Mouse (Mus musculus) heart, postnatal 14 days (tissue): ENCODE data around the gene Pold2. TPM values are rescaled to one million over a fixed set of nuclear protein-coding genes. Genes with fewer than 3 reads are reported as not detected.
"Not testable (repeated sequence)": the region's sequence is repeated elsewhere in the genome, so short reads cannot be mapped to it uniquely, and the experiment has no call there.

Experiments
- DNase-seq, 2 experiments: peaks; one replicate each; pipeline ENCODE4 v3.0.0; 2021 to 2022
- intact Hi-C: fragments of 180-260 bp; cut with DNase I; formaldehyde crosslinking; loops from one replicate; pipeline ENCODE4 v1.15.1; 2025
- total RNA-seq, 2 experiments: library from RNA; stranded (reverse); gene quantifications; 2 replicates each; pipeline ENCODE4 v1.2.3; 2021

Pold2 gene
- total RNA-seq, 2 experiments from 2014 or later, result 31.0 to 33.0 TPM

GRCm38 (mm10) chr11:5901320-5901719 is 23.2 kb upstream of the Pold2 start:
- DNase-seq, result no peak
- intact Hi-C loops, result no loop called here

DNA sequence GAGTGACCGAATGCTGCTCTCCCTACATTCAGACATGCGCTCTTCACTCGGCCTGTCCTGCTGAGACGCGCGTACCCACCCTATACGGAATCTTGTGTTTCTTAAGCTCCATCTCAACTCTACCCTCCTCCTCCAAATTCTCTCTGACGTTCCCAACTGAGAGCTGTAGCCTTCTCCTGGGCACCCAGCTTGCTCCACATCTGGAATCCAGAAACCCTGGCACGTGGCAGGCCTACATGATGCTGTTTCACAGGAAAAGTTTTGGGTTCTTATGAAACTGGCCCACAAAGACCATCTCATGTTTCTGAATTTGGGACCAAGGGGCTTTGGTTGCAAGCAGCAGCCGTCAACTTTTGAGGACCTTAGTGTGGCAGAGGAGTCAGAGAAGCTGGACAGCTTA is 21.2 kb upstream of the Pold2 start:
- intact Hi-C loops, result no loop called here
- DNase-seq, result peak in 1 of 2 experiments; percentile 50

DNA sequence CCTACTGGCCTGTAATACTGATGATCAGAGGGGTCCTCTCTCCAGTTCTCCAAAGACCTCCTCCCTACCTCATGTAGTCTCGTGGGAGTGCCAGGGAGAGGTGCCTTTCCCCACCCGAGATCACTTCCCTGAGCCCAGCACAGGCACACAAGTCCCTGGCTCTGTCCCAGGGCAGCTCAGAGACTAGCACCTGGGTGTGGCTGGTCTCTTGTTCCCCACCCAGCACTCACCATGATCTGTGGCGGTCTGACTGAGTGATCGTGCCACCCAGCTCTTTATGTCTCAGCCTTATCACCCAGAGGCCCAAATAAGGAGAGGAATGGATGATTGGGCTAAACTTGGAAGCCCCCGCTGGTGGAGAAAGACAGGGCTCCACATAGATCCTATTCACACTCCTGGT is 20.4 kb upstream of the Pold2 start, which contains the start of gene Myl7:
Myl7 (minus strand) TSS at position 252 of the 400 bp plus-strand sequence.
- DNase-seq, result no peak
- intact Hi-C loops, result no loop called here

GRCm38 (mm10) chr11:5897839-5898238 is 19.7 kb upstream of the Pold2 start:
- intact Hi-C loops, result no loop called here
- no peak for DNase-seq

DNA sequence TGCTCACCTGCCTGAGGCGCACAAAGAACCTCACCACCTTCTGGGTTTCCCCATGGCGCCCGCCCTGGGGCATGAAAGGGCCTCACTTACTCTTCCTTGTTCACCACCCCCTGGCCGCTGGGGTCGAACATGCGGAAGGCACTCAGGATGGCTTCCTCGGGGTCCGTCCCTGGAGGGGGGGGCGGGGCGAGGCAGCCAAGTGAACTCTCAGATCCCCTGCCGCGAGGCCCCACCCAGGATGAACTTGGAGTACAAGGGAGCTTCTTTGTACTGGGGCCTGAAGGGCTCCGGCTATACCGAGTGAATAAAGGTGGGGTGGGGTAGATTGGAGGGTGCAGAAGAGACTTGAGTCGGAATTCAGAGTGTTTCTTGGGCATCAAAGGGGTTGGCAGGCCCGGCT is 19.1 kb upstream of the Pold2 start:
- intact Hi-C loops, result no loop called here
- DNase-seq, result no peak

DNA sequence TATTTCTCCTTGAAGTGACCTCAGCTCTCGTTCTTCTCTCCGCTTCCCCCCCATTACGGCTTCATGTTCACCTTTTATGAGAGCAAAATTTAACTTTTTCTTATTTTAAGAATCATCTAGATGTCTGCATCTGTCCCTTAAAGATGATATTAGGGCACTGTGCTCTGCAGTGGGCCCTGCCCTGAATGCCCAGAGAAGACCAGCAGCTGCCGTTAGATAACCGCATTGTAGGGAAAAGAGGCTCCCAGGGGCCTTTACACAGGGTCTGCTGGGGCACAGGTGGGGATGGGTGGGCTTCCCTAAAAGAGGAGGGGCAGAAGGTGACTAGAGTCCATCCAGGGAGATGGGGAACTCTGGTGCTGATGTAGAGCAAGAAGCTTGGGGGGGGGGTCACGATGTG is 15.7 kb upstream of the Pold2 start:
- no peak for DNase-seq
- intact Hi-C loops, result no loop called here

DNA sequence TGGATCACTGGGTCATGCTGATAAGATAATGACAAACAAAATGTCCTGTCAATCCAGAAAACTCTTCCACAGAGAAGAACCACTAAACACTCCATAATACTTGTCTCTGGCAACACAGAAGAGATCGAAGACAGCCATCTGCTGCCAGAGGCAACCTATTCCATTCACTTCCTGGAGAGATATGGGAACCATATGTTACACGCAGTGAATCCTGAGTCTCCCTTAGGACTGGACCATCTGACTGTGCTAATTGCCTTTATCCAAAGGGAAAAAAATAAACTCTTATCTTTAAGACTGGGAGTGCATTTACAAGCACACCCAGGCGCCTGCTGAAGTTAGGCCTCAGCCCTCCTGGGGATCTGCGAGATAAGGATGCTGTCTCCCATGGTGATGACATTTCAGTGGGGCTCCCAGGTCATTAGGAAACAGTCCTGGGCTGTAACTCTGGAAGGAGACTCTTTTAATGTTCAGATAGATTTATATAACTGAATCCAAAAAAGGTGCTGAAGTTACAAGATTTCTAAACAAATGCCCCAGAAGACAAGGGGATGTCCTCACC is 14.8 kb upstream of the Pold2 start:
- intact Hi-C loops, result no loop called here
- DNase-seq, result no peak

- DNase-seq, result peak in 1 of 2 experiments; percentile 49
- intact Hi-C loops, result no loop called here
Observed at GRCm38 (mm10) chr11:5892151-5892591, 14.1 kb upstream of the Pold2 start.

DNA sequence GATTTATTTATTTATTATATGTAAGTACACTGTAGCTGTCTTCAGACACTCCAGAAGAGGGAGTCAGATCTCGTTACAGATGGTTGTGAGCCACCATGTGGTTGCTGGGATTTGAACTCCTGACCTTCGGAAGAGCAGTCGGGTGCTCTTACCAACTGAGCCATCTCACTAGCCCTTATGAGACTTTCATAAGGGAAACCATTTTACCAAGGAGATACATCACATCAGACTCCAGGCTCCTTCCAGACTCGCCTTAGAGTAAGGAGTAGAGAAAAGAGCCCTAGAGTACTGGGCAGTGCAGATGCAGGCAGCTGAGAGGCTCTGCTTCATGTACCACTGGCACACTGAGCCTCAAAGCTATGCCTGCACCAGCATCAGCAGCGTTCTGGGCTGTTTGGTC is 10.5 kb upstream of the Pold2 start:
- intact Hi-C loops, result loop anchor here (5.0 to 10.0 kb wide), 4 partner anchors 91 to 404 kb away; partner anchors contain the start of genes Mrps24 and Xbp1
- DNase-seq, result not testable (repeated sequence)

DNA sequence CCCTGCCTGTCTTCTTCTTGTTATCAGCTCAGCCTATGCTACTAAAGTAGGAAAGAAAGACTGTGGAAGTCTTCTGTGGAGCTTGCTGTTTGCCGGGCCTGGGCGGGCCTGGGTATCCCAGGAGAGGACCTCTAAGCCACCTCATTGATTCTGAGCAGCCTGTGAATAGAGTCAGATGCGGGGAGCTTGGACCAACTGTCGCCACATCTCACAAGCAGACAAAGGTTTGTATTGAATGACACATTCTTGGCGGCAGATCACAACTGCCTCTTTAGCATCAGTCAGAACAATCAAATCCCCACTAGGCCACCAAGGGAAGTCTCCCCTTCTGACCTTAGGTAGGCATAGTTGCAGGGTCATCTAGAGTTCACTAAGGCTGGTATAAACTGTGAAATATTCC is 9.2 kb upstream of the Pold2 start:
- intact Hi-C loops, result loop anchor here (2.0 to 10.0 kb wide), 5 partner anchors 26 to 402 kb away; partner anchors contain the start of genes Mrps24 and Xbp1
- DNase-seq, result no peak

GRCm38 (mm10) chr11:5886187-5886586 is 8.1 kb upstream of the Pold2 start:
- DNase-seq, result peak; percentile 74 to 80
- intact Hi-C loops, result loop anchor here (2.0 to 10.0 kb wide), 5 partner anchors 27 to 401 kb away; partner anchors contain the start of genes Mrps24 and Xbp1

DNA sequence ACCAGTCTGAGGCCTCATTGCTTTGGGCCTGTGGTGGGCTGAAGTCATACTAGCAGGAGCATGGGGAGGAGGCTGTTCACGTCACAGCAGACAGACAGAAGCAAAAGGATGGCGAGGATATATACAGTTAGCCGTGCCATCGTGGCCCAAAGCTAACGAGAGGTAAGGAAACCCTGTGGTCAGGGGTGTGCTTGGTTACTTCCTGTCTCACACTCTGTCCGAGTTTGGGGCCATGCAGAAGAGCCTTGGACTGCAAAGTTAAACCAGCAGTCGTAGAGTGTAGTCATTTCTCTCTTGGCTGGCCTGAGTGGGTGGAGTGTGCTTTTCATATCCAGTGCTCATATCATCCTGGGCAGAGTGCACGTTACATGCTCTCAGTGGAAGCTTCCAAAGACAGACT is 4.4 kb upstream of the Pold2 start:
- intact Hi-C loops, result loop anchor here (10.0 kb wide), 2 partner anchors 358 to 398 kb away; partner anchors contain the start of gene Xbp1
- DNase-seq, result no peak

DNA sequence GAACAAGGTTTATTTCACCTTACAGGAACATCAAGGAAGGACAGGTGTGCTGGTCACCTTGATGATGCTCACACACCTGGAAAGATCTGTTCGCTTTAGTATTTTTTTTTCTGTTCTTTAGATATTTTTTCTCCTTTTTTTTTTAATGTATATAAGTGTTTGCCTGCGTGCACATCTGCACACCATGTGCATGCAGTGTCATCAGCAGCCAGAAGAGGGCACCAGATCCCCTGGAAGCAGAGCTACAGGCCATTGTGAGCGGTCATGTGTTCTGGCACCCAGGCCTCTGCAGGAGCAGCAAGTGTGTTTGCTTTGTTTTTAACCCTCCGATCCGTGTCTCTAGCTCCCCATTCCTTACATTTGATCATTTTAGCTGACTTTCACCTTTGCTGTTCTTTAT is 1.8 kb upstream of the Pold2 start:
- peak; percentile 53 to 71 for DNase-seq
- intact Hi-C loops, result loop anchor here (5.0 to 10.0 kb wide), 3 partner anchors 93 to 395 kb away; partner anchors contain the start of genes Dbnl and Xbp1

- DNase-seq, result no peak
- intact Hi-C loops, result loop anchor here (5.0 kb wide), 1 partner anchor 91 kb away; the partner anchor contains the start of gene Dbnl
Observed at GRCm38 (mm10) chr11:5878661-5879060, 569 bp upstream of the Pold2 start.

- DNase-seq, result no peak
- intact Hi-C loops, result loop anchor here (5.0 kb wide), 1 partner anchor 90 kb away; the partner anchor contains the start of gene Dbnl
Observed at GRCm38 (mm10) chr11:5877421-5877820, 671 bp downstream of the Pold2 start.

DNA sequence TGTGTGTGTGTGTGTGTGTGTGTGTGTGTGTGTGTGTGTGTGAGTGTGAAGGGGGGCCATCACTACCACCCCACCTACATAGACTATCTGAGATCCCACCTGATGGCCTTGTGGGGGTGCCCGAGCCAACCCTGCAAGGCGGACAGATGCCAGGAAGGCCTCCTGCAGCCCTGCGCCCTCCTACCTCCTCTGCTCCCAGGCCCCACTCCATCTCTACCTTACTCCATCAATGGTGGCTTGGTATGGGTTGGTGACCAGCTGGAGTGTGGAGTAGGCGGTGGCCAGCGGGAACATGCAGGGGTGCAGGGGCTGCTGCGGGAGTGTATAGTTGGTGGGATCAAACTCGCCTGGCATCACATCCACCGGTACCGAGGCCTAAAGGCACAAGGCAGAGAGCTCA is 4.9 kb downstream of the Pold2 start:
- intact Hi-C loops, result no loop called here

DNA sequence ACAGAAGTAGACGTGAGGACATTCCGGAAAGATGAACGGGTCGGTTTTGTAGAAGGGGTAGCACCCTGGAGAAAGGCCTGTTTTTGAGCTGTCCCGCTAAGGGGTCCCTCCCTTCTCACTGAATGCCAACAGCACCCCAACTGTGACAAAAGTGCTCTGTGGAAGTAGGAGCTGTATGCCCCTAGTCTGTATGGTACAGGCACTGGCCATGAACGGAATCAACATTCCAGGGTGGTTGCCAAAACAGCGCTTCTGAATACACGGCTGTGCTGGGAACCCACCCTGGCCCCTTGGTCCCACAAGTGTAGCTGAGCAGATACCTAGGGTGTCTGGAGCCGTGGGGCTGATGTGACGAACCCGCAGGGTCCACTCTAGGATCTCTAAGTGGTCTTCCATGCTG is 5.4 kb downstream of the Pold2 start:
- DNase-seq, result no peak
- intact Hi-C loops, result no loop called here

More for the DNA sequence above, 4.9 kb downstream of the Pold2 start:
- no peak for DNase-seq

DNA sequence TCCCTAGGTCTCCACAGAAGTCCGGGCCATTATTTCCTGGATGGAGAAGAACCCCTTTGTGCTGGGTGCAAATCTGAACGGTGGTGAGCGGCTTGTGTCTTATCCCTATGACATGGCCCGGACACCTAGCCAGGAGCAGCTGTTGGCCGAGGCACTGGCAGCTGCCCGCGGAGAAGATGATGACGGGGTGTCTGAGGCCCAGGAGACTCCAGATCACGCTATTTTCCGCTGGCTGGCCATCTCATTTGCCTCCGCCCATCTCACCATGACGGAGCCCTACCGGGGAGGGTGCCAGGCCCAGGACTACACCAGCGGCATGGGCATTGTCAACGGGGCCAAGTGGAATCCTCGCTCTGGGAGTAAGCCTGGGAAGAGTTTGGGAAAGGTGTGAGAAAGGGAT is 8.0 kb downstream of the Pold2 start:
- intact Hi-C loops, result no loop called here
- DNase-seq, result no peak

DNA sequence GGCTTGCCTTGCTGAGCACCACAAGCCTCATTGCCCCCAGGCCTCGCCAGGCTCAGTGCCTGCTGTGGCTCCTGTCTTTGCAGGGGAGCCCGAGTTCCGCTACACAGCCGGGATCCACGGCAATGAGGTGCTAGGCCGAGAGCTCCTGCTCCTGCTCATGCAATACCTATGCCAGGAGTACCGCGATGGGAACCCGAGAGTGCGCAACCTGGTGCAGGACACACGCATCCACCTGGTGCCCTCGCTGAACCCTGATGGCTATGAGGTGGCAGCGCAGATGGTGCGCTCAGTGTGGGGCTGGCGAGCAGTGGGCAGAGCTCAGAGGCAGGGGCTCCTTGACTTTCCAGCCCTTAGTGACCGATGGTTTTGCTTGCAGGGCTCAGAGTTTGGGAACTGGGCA is 8.8 kb downstream of the Pold2 start:
- DNase-seq, result no peak
- intact Hi-C loops, result no loop called here

DNA sequence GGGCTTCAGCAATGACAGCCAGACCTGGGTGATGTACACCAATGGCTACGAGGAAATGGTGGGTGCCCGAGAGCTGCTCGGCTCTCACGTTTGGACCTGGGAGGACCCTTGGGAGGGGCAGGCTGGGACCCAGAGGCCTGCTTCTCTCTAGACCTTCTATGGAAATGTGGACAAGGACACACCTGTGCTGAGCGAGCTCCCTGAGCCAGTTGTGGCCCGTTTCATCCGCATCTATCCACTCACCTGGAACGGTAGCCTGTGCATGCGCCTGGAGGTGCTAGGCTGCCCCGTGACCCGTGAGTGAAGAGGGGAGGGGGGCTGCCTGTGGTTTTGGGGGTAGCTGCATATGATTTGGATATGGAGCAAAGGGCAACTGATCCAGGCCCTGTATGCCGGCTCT is 9.8 kb downstream of the Pold2 start:
- intact Hi-C loops, result no loop called here
- no peak for DNase-seq

DNA sequence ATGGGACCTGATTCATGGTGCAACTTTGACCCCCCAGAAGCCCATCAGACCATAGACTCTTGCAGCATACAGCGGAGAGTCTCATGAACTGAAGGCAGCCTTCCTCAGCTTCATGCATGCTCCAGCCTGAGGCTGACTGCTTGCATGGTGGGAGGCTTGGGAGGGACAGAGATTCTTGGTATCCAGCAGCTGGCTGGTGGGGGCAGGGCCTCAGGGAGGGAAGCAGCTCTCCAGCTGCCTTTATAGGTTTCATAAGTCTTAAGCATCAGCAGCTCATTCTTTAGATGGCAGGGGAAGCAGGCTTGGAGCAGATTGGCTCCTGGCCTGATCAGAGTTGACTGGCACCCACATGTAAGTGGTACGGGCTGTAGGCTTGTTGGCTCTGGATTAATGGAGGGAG is 10.9 kb downstream of the Pold2 start:
- intact Hi-C loops, result no loop called here
- DNase-seq, result no peak

- DNase-seq, result no peak
Observed at GRCm38 (mm10) chr11:5862394-5863105, 15.5 kb downstream of the Pold2 start.

More at GRCm38 (mm10) chr11:5862394-5863105, 15.5 kb downstream of the Pold2 start:
- intact Hi-C loops, result no loop called here
